Mouse (Mus musculus) testis, adult 2 months (tissue): ENCODE measurements around the gene Uqcrh.

Source experiments
- CTCF ChIP-seq: fragments of 200-500 bp; IDR thresholded peaks from 2 replicates; pipeline ENCODE4 v1.5.1; 2012; ENCODE audit warnings: low read depth, mild to moderate bottlenecking, inconsistent platforms, low read length, moderate library complexity; ENCODE audit not compliant: control insufficient read depth, insufficient read depth, insufficient replicate concordance
- POLR2A ChIP-seq: fragments of 200-500 bp; IDR thresholded peaks from 2 replicates; pipeline ENCODE4 v1.6.1; 2012; ENCODE audit warnings: low read depth, mild to moderate bottlenecking, inconsistent platforms, low read length, moderate library complexity; ENCODE audit not compliant: control insufficient read depth

DNA sequence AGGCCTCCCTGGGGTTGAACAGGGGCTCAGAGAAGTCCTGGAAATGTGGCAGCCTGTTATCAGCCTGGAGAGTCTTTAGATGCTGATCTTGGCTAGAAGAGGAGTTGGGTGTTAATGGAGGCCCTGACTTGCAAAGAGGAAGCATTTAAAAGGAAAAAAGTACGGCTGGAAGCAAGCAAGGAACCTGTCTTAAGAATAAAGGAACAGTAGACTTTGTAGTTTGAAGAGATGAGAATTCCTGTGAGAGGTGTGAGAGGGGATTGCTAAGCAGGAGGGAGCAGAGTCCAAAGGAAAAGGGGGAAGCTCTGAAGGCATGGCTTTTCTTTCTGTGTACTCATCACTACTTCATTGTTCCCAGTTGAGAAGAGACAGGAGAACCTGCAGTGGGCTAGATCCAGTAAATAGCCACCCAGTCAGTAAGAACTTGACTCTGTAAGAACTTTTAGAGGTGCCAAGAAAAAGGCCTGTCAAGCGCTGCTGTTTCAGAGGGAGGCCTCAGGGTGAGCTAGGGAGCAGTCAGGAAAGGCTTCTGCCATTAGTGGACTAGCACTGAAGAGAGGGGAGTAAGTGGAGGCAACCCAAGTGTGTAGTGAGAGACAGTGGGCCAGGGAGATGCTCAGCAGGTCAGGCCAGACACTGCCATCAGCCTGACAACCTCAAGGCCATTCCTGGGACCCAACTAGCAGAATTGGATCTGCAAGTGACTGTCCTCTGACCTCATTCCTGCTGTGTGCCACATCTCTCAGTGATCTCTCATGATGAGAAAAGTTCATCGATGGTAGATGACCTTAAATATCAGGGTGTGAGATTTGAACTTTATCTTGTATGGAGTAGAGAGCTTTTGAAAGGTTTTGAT, 2.6 kb upstream of the Uqcrh start:
- TF ChIP-seq CTCF (no peak), POLR2A (no peak)
